Mouse (Mus musculus) gastrocnemius, postnatal 10 days (tissue): ENCODE data around the gene Adm. TPM values are rescaled to one million over a fixed set of nuclear protein-coding genes. Genes with fewer than 3 reads are reported as not detected.
"Not testable (repeated sequence)": the region's sequence is repeated elsewhere in the genome, so short reads cannot be mapped to it uniquely, and the experiment has no call there.

Experiments used
- DNase-seq: peaks from one replicate; pipeline ENCODE4 v3.0.0; 2021; ENCODE audit warnings: mixed read lengths
- long read RNA-seq, 2 experiments: library from polyadenylated mRNA; stranded (forward); transcript quantifications; one replicate each; pipeline ENCODE4 v2.0.0; 2021
- total RNA-seq, 2 experiments: library from RNA; stranded (reverse); gene quantifications; 2 replicates each; pipeline ENCODE4 v1.2.3; 2021

Gene Adm
- 1 to 10 TPM; 6.3 to 9.9 TPM for total RNA-seq
- long read RNA-seq, experiment 1, transcript Adm-201 (4 exons, 1,390 nt), result major isoform, 8 of 8 reads
- long read RNA-seq, experiment 1, partial matches to known transcripts, result 0 of 8 reads
- long read RNA-seq, experiment 1, other reads (novel, unspliced or antisense), result 0 of 8 reads
- long read RNA-seq, experiment 2, transcript Adm-201 (4 exons, 1,390 nt), result major isoform, 9 of 9 reads
- long read RNA-seq, experiment 2, partial matches to known transcripts, result 0 of 9 reads
- long read RNA-seq, experiment 2, other reads (novel, unspliced or antisense), result 0 of 9 reads

DNA sequence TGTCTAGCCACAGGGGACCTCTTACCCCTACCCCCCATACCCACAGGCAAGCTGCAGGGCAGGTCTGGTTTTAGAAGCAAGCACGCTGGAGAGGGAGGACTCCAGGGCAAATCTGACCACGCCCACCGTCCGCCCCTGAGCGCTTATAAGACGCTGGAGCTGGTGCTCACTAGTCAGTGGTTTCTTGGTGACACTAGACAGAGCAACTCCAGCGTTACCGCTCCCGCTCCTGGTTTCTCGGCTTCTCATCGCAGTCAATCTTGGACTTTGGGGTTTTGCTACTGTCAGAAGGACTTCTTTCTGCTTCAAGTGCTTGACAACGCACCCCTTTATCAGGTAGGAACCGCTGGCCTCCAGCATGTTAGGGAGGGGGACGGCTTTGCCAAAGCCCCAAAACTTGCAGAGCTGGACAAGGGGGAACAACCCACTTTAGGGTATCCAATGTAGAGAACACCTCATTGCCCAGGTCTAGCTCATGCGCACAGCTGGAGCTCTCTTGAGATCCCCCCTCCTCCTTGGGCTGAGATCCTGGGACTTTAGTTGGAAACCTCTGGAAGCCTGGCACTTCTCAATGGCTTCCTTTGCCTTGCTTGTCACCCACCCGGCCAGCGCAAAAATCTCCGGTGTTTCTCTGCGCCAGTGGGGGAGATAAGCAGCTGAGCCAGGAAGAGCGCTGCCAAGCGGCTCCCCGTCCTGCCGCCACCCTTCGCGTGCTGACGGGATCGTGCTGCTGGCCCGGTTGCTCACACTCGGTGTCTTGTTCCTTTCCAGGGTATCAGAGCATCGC lies at the start of gene Adm:
Gene Adm (plus strand): TSS at position 176 of the 787 bp plus-strand sequence.
- peak; percentile 84 for DNase-seq

DNA sequence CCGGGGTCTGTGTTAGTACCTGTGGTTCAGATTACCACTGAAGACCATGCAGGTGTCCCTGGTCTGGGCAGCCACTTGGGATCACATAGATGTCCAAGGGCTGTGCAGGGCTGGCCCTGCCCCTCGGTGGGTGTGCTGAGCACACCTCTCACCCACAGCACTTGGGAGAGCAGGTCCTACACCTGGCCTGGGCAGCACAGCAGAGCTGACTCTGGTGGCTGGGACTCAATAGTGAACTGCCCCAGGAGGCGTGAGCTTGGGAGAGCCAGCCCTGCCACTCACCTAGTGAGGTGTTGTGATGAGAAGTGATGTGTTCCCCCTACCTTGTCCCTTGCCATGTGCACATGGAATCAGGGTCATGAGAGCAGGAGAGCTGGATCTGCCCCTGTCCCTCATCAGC lies 43.8 kb upstream of the Adm start:
- DNase-seq, result no peak

DNA sequence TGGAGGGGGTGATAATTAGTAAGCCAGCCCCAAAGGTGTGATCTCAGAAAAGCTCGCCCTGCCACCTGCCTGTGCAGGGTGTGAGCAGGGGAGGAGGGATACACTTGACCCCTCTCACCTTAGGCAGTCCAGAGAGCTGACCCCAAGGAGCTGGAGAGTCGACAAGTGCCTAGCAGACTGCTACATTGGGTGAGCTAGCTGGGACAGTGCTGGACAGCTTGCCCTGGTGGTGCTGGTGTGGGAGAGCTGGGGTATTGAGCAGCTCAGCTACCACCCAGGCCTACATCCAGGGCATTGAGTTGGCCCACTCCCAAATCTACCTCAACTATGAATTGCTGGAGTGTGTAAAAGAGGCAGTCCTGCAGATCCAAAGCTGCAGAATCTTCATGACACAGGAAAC lies 43.3 kb upstream of the Adm start:
- DNase-seq, result no peak

DNA sequence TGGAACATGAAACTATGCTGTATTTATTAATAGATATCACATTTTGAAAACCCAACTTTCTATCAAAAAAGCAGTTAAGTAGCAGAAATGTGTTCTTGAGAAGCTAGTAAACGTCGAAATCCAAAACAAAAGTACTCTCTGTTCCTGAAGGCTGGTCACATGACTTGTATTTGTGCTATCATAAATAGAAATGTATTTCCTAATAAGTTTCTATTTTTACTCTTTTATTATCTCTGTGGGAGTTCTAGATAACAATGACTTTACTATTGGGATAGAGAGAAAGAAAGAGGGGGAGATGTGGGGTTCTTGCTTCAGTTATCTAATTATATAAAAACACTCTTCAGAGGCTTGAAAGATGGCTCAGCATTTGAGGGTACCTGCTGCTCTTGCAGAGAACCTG lies 42.2 kb upstream of the Adm start:
- DNase-seq, result no peak

DNA sequence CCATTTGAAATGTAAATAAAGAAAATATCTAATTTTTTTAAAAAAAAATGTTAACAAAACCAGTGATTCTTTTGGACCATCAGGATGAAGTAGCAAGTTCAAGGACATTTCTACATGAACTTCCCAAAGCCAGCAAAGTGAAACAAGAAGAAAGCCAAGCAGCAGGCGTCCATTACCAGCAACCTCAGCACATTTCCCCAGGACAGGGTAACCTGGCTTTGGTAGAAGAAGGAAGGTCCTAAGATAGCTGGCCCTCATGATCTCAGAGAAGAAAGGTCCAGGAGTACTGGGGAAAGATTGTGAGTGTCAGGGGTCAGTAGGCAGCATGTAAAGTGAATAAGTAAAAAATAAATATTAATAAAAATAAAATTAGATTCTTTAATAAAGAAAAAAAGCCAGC lies 39.7 kb upstream of the Adm start:
- DNase-seq, result no peak

DNA sequence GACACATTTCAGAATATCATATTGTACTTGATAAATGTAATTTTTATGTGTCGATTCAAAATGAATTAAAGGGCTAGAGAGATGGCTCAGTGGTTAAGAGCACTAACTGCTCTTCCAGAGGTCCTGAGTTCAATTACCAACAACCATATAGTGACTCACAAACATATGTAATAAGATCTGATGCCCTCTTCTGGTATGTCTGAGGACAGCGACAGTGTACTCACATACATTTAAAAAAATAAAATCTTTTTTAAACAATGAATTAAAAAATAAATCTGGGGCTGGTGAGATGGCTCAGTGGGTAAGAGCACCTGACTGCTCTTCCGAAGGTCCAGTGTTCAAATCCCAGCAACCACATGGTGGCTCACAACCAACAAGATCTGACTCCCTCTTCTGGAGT lies 33.5 kb upstream of the Adm start:
- DNase-seq, result not testable (repeated sequence)

DNA sequence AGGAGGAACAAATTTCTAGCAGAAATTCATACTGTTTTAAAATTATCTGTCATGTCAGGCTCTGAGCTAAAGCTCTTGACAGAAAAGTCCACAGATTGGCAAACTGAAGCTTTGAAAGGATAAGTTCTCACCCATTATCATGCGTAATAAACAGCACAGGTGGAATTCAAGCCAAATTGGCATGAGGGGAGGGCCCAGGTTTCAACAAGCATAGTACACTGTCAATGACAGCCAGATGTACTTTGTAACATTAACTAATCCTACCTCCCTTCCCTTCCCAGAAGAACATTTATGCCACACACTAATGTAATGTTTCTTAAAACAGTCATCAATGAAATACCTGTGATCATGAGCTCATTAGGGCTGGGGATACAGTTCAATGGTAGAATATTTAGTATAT lies 30.3 kb upstream of the Adm start:
- no peak for DNase-seq

DNA sequence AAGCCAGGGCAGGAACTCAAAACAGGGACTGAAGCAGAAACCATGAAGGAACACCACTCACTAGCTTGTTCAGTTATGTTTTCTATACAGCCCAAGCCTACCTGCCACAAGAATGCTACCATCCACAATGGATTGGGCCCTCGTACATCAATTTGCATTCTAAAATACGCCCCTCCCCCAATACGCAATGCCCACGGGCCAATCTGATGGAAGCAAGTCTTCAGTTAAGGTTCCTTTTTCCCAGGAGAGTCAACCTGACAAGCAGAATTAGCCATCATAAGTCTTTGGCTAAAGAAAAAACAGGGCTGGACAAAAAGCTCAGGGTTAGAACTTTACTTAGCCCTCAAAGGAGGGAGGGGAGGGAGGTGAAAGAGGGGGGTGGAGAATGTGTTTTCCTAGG lies 22.0 kb upstream of the Adm start:
- DNase-seq, result no peak

DNA sequence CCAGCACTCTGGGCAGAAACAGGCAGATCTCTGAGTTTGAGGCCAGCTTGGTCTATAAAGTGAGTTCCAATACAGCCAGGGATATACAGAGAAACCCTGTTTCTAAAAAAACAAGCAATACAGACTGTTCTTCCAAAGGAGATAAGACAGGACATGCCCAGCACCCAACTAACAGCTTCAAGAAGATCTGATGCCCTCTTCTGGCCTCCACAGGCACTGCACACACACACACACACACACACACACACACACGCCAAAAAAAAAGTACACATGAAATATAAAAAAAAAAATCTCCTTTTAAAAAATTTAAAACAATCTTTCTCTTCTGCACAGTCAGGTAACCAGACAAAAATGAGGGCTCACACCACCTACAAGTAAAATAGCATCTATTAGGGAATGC lies 20.6 kb upstream of the Adm start:
- DNase-seq, result no peak

DNA sequence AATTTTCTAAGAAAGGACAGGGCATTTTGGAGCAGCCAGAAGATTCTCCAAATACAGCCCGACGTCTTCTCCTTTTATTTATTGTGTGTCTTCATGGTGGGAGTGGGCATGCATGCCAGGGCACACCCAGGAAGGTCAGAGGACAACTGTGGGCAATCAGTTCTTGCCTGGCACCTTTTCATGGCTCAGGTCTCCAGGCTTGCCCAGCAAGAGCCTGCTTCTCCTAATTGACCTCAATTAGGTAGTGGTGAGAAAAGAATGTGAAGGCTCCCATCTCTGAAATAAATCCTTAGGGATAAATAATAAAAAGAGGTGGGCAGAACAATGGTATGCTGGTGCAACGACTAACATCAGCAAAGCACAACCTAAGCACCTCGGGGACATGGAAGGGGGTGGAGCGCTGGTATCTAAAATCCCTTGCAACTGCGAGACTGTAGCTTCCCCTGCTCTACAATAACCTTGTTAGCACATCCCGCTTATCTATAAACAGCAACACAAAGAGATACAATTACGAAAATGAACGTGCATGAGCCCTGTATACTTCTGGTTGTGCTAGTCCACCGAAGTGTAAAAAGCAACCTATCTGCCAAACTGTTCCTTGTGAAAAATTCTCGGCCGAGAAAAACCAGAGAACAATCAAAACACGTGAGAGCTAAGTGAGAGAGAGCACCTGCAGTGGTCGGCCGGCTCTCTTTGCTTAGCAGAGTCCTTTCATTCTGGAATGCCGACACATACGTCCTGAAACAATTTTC lies 13.9 kb upstream of the Adm start:
- DNase-seq, result no peak

DNA sequence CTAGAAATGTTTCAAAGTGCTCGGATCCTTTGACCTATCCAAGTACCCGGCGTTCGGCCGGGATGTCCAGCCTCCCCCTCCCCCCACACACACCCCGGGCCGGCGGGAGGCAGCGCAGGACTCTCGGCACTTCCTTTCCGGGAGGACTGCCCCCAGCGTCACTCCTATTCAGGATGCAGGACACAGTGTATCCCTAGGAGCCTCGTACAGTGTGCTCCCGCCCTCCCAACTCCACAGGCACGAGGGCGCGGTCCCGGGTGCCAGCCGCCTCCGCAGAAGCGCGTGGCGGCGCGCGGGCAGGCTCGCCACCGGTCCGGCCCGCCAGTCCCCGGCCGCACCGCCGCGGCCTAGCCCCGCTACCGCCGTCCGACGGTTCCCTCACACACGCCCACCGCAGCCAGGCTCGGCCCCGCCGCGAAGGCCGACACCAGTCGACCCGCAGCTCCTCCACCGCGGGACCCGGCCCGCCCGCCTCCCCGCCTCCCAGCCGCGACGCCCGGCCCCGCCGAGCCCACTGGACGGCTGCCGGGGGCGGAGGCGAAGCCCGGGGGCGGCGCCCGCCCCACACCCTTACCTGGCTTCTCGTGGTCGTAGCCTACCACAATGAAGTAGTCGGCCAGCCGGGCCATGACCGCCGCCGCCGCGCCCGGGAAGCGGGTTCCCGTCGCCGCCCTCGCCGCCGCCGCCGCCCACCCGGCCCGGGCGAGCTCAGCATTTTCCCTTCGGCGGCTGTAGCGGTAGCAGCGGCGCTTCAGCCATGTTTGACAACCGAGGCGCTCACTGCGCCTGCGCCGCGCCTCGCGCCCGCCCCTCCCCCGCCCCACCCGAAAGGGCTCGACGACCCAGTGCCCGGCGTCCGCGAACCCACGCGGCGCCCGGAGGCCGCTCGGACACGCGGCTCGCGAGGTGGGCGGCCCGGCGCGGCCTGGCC lies 13.1 kb upstream of the Adm start, which contains the start of gene Sbf2:
Gene Sbf2 (minus strand): TSS at position 790 of the 931 bp plus-strand sequence.
- DNase-seq, result peak; percentile 73

DNA sequence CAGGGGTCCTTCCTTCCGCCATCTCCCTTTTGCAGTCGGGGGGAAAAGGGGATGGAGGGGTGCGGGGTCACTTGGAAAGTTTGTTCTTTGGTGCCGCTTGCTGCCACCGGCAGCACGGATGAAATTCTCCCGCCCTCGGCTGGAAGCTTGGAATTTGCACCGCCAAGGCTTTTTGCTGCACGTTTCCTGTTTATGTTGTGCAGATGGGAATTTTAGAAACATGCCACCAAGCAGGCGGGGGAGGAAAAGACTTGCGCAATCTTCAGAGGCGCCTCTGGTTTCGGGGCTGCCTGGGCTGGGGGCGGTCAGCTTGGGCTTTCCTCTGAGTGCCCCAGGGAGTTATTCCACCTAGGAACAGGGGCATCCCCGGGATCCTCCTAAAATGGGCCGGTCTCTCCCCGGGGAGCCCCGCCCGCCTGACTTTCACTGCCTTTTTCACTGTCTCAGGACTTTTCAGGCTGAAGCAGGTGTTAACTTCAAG lies 12.3 kb upstream of the Adm start:
- peak; percentile 52 for DNase-seq

DNA sequence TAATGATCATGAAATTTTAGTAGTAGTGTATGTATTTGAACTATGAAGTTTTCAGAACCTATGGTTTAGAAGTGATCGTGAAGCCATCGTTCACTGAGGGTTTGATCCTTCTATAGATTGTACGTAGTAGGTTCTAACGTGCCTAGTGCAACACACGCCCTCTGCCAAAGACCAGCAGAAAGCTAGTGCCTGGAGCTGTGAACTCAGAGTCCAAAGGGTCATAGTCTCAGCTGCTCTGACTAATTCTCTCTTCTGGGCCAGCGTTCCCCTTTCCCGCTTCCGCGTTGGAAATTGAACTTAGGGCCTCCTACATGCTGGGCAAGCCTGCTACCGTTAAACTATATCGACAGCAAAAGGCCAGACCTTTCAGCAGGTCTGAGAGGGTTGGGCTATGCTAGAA lies 11.7 kb upstream of the Adm start:
- DNase-seq, result no peak

DNA sequence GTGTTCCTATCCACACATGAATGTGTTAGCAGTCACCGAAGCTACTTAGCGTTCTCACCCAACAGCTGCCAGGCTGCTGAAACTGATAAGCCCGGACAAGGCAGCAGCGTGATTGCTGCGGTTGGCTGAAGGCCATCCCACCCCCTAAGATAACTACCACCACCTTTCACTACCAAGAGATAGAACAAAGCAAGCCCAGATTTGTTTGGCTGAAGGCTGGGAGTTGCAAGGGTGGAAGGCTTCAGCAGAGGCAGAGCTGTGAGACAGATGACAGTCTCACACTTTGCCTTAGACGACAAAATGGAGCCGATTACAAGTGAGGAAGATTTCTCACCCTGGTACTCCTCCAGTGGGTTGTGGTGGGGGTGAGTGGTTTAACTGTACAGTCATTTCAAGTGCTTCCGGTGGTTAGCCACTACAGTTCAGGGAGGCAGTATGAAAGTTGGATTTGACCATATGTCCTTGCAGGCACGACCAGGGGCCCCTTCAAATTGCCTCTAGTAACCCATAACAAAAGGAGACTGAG lies 8.3 kb upstream of the Adm start:
- no peak for DNase-seq

DNA sequence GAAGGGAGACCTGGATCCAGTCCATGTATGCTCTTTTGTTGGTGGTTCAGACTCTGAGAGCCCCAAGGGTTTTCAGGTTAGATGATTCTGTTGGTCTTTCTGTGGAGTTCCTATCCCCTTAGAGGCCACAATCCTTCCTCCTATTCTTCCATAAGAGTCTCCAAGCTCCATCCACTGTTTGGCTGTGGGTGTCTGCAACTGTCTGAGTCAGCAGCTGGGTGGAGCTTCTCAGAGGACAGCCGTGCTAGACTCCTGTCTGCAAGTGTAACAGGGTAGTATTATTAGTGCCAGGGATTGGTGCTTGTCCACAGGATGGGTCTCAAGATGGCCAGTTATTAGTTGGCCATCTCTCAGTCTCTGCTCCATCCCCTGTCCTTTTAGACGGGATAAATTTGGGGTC lies 3.4 kb upstream of the Adm start:
- no peak for DNase-seq

DNA sequence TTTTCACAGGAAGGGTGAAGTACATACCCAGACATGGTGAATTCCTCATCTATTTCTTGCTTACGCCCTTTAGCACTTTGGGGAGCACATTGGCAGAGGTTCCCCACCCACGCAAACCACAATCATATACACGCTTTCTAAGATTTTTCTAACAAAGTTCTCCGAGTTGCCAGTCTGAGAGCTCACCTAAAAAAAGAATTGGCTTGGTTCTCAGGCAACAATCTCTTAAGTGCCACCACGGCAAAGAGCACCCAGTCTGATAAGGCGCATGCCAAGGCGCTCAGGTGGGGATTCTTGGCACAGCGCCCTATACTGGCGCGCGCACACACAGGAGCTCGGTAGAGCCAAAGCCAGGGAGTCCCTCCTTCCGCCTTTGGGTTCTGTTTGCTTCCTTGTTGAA lies 2.5 kb upstream of the Adm start:
- no peak for DNase-seq

DNA sequence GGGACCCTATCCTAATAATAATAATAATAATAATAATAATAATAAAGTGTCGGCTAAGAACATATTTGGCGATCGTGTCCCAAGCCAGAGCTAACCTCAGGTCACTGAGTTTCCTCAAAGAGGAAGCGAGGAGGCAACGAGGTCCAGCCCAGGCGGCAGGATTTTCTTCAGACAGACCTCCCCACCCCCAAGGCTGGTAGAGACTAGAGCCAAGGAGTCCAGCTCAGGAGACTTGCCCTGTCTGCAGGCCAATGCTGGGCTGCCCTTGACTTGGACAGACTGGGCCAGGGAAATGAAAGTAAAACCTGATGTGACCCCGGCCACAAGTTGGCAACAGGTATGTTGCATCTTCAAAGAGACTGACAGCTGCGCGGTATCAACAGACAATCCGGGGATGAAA lies 2.0 kb upstream of the Adm start:
- no peak for DNase-seq

DNA sequence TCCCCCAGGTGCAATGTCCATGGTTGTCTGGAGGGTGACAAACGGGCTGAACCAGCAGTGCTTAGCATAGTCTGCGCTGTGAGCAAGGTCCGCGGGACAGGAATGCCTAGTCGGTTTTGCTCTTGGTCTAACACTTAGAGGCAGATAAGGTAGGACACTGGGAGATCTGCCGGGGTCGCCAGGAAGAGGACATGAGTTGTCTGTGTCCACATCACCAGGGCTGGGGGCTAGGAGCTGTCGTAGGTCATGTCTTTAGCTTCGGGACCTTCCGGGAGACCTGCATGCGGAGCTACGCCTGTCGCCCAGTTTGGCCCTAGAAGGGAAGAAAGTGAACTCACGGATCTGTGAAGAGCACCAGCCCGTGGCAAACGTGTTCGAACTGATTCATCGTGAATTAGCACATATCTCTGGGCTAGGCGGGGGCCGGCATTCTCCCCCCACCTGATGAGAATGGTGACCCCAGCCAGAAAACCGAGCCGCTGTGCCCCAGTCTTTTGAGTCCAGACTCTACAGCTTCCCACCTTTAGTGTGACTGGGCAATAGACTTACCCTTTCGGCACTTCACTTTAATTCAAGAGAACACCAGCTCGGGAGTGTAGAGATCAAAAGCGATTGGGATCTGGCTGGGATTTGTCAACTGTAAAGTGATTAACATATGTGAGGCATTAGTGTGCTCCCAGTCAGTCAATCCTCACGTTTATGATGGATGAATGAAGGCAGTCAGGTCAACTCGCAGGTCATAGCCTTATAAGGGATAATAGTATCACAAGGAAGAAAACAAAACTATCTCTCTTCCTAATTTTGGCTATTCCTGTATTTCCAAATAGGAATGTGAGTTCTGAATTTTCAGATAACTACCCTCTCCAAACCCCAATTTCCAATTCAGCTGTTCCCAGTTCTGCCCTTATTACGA lies 1.0 kb upstream of the Adm start:
- no peak for DNase-seq

DNA sequence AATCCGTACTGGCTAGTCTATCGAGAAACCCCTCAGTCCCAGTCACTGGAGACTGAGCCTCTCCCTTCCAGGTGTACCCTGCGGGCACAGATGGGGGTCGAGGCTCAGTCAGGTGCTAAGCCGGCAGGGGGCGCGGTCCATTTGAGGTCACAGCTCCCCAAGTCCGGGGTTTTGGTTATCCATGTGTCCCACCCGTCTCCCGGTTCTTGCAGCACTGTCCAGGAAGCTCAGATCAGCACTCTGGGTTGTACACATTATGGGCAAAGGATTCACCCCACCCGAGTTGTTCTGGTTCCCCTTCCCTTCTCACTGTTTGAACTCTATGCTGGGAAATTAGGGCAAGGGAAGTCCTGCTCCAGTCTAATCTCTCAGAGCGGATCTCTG lies 370 bp upstream of the Adm start:
- DNase-seq, result peak; percentile 26

DNA sequence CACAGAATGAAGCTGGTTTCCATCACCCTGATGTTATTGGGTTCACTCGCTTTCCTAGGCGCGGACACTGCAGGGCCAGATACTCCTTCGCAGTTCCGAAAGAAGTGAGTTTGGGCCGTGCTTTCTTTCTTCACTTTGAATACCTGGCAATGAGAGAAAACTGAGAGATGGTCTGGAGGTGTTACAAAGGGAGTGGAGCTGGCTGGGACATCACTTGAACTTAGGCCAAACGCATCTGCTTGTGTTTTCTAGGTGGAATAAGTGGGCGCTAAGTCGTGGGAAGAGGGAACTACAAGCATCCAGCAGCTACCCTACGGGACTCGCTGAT lies 776 bp downstream of the Adm start:
- DNase-seq, result no peak
